Mouse (Mus musculus): ENCODE results near the gene Thbd.

GRCm38 (mm10) chr2:148379899-148380413, 28.0 kb downstream of the Thbd start:
- TF ChIP-seq CTCF (IDR thresholded peaks at IDR 0.05; ENCODE audit: low read depth) (no peak), EP300 (optimal IDR thresholded peaks at IDR 0.05) (no peak)
